In the genomic region with DNA sequence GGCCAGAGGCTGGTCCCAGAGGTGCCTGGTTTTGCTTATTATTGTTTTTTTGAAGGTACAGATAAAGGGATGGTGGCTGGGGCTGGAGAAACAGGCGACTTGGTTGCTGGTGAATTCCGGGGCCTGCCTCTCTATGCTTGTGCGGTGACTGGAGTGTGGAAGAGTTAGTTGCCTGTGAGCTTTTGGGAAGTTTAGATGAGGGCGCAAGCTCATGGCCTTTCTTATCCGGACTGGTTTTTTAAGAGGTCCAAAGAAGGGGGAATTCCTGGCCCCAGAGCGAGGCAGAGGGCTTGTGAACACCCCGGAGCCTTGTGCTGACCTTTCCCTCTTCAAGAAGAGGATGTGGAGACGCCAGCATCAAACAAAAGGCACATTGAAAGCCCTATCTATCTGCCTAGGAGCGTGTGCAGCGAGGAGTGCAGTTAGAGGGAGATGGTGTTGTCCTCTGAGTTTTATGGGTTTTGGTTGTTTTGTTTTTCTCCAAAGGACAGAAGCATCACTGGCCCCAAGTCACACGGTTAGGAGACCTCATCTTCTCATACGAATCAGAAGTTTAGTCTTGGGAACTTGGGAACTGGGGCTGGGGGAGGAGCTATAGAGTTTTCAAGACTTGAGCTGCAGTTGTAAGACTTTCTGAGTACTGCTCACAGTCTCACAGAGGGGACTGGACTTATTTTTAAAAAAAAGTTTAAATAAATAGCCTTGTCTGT, we compare ENCODE assay signal across 8 mouse cellular contexts. TPM values are rescaled to one million over a fixed set of nuclear protein-coding genes. Genes with fewer than 3 reads are reported as not detected.
DNase-seq lines count a peak whose midpoint lies in the region; ATAC-seq and TF ChIP-seq lines count a peak whose summit lies in the region.

No protein-coding gene starts in this region.

- no peak for TF ChIP-seq CTCF in MEL (IDR thresholded peaks at IDR 0.05 in 2 of 3, conservative IDR thresholded peaks at IDR 0.05 in 1 of 3; ENCODE audit: control insufficient read depth in 1 of 3, insufficient read depth in 1 of 3, low read depth in 2 of 3, low read length in 3 of 3, poor library complexity in 1 of 3, severe bottlenecking in 1 of 3)
- TF ChIP-seq CTCF in liver, embryonic 14.5 days (IDR thresholded peaks at IDR 0.05; ENCODE audit: low read depth), result no peak

- peak overlapping the region; percentile 83 for H3K4me2 ChIP-seq in heart, embryonic 14.5 days (ENCODE audit: low read length)
- H3K4me2 ChIP-seq in heart, embryonic 15.5 days, result peak overlapping the region; percentile 92
- peak overlapping the region; percentile 87 for H3K4me2 ChIP-seq in liver, embryonic 14.5 days (ENCODE audit: low read depth)

- no peaks in the 10 kb centered on the region for H3K9me3 ChIP-seq in heart, embryonic 14.5 days (ENCODE audit: control insufficient read depth, low read length)
- no peaks in the 10 kb centered on the region for H3K9me3 ChIP-seq in MEL (replicated peaks; ENCODE audit: insufficient read depth, low read length)
- no peaks in the 10 kb centered on the region for H3K9me3 ChIP-seq in heart, embryonic 15.5 days (replicated peaks)
- H3K9me3 ChIP-seq in liver, embryonic 14.5 days (ENCODE audit: control insufficient read depth, low read length), result no peaks in the 10 kb centered on the region

- ATAC-seq in heart, embryonic 14.5 days (ENCODE audit: insufficient number of reproducible peaks, insufficient read depth, low FRiP score, low read depth), result no peak
- ATAC-seq in heart, embryonic 15.5 days (replicated peaks; ENCODE audit: insufficient number of reproducible peaks, insufficient read depth, low FRiP score, low read depth), result no peak
- ATAC-seq in liver, embryonic 14.5 days (ENCODE audit: insufficient read depth), result no peak
- no peak for ATAC-seq in activated CD4-positive, CD25-positive, alpha-beta regulatory T cell, adult 4 months

- peaks cover 44 to 63% of the 10 kb centered on the region in 2 experiments for H3K4me1 ChIP-seq in heart, embryonic 14.5 days (ENCODE audit: control insufficient read depth in 2 of 2, insufficient read depth in 2 of 2, low read length in 2 of 2)
- peaks cover 2 to 27% of the 10 kb centered on the region in 2 experiments; a peak in 3 of 4 replicates for H3K4me1 ChIP-seq in MEL (ENCODE audit: control insufficient read depth in 1 of 2, insufficient read depth in 2 of 2, low read length in 2 of 2)
- peaks cover 62% of the 10 kb centered on the region for H3K4me1 ChIP-seq in heart, embryonic 15.5 days (replicated peaks)
- peaks cover 0 to 49% of the 10 kb centered on the region in 2 experiments for H3K4me1 ChIP-seq in liver, embryonic 14.5 days (replicated peaks; ENCODE audit: control insufficient read depth in 2 of 2, insufficient read depth in 2 of 2, low read length in 1 of 2)

- no peak for DNase-seq in heart, postnatal 14 days
- no peak for DNase-seq in MEL (ENCODE audit: low read depth, low spot score)
- DNase-seq in liver, embryonic 14.5 days (ENCODE audit: low read depth in 3 of 3, low spot score in 3 of 3), result no peak
- DNase-seq in frontal cortex, postnatal 14 days (ENCODE audit: low spot score in 2 of 2), result no peak
- DNase-seq in cerebellum, postnatal 10 days, result no peak

- WGBS in heart, embryonic 14.5 days, result 7% methylated on average over 12 of the region's 12 CpGs
- 8% methylated on average over 12 of the region's 12 CpGs for WGBS in heart, embryonic 15.5 days
- WGBS in liver, embryonic 14.5 days (ENCODE audit: insufficient replicate concordance), result 22% methylated on average over 12 of the region's 12 CpGs

- peak overlapping the region; percentile 64 to 93 for H3K4me3 ChIP-seq in heart, embryonic 14.5 days (ENCODE audit: control insufficient read depth in 1 of 2, insufficient read depth in 1 of 2, low read depth in 1 of 2, low read length in 2 of 2)
- H3K4me3 ChIP-seq in MEL (ENCODE audit: control insufficient read depth in 1 of 2, insufficient read depth in 1 of 2, low read depth in 2 of 2, low read length in 2 of 2), result no peak overlapping the region; a peak in 1 of 4 replicates
- peak overlapping the region; percentile 80 for H3K4me3 ChIP-seq in heart, embryonic 15.5 days
- H3K4me3 ChIP-seq in liver, embryonic 14.5 days (ENCODE audit: insufficient read depth in 1 of 2, low read depth in 2 of 2, low read length in 2 of 2), result peak overlapping the region in 1 of 2 experiments; percentile 80; a peak in 3 of 4 replicates

- TF ChIP-seq POLR2A in MEL (IDR thresholded peaks at IDR 0.05; ENCODE audit: control insufficient read depth in 1 of 2, insufficient read depth in 1 of 2, low read depth in 1 of 2, low read length in 2 of 2, poor library complexity in 1 of 2), result no peak

- TF ChIP-seq EP300 in MEL (IDR thresholded peaks at IDR 0.05; ENCODE audit: low read depth in 1 of 2, low read length in 2 of 2), result no peak
- TF ChIP-seq EP300 in liver, embryonic 14.5 days (IDR thresholded peaks at IDR 0.05; ENCODE audit: low read depth), result no peak

- H3K79me2 ChIP-seq in MEL (ENCODE audit: control insufficient read depth, insufficient read depth, low read length, poor library complexity), result peaks cover 37% of the 10 kb centered on the region

- H3K27me3 ChIP-seq in heart, embryonic 14.5 days (ENCODE audit: control insufficient read depth, insufficient read depth, low read length), result no peaks in the 10 kb centered on the region
- H3K27me3 ChIP-seq in MEL (ENCODE audit: control insufficient read depth in 1 of 2, insufficient read depth in 2 of 2, low read length in 2 of 2), result no peaks in the 10 kb centered on the region
- no peaks in the 10 kb centered on the region for H3K27me3 ChIP-seq in heart, embryonic 15.5 days
- H3K27me3 ChIP-seq in liver, embryonic 14.5 days (ENCODE audit: control insufficient read depth, insufficient read depth, low read length), result peaks cover 39% of the 10 kb centered on the region

- no peaks in the 10 kb centered on the region for H3K36me3 ChIP-seq in heart, embryonic 14.5 days (ENCODE audit: control insufficient read depth, insufficient read depth, low read length)
- peaks cover 0 to 14% of the 10 kb centered on the region in 2 experiments; a peak in 2 of 4 replicates for H3K36me3 ChIP-seq in MEL (ENCODE audit: control insufficient read depth in 1 of 2, insufficient read depth in 2 of 2, low read length in 2 of 2)
- H3K36me3 ChIP-seq in heart, embryonic 15.5 days, result no peaks in the 10 kb centered on the region
- no peaks in the 10 kb centered on the region for H3K36me3 ChIP-seq in liver, embryonic 14.5 days (replicated peaks; ENCODE audit: control insufficient read depth, insufficient read depth, low read depth)

- no peak for TF ChIP-seq RAD21 in MEL (IDR thresholded peaks at IDR 0.05; ENCODE audit: low read depth, low read length)

- H3K9ac ChIP-seq in heart, embryonic 14.5 days (ENCODE audit: low read length), result peak overlapping the region; percentile 99
- H3K9ac ChIP-seq in MEL (ENCODE audit: control insufficient read depth, low read depth, low read length, poor library complexity, severe bottlenecking), result peak overlapping the region; percentile 82
- peak overlapping the region; percentile 93 for H3K9ac ChIP-seq in heart, embryonic 15.5 days
- H3K9ac ChIP-seq in liver, embryonic 14.5 days (replicated peaks), result no peak overlapping the region

- intact Hi-C loops in heart, postnatal 14 days (cut with DNase I), result loop anchor here (2.0 kb wide), 1 partner anchor 61 kb away; no protein-coding TSS in a partner anchor

- peak overlapping the region; percentile 96 to 100 for H3K27ac ChIP-seq in heart, embryonic 14.5 days (replicated peaks in 1 of 2; ENCODE audit: control insufficient read depth in 1 of 2, insufficient read depth in 1 of 2, low read depth in 2 of 2, low read length in 2 of 2)
- 0 out of 2 replicates have a peak overlapping the region, but pooled peaks have one; percentile 13 for H3K27ac ChIP-seq in MEL (ENCODE audit: control insufficient read depth, low read depth, low read length)
- peak overlapping the region; percentile 100 for H3K27ac ChIP-seq in heart, embryonic 15.5 days
- H3K27ac ChIP-seq in liver, embryonic 14.5 days, result no peak overlapping the region

TF ChIP-seq in MEL, 35 proteins besides CTCF, POLR2A, EP300 and RAD21:
- no peak for TF ChIP-seq POLR2AphosphoS2 (IDR thresholded peaks at IDR 0.05; ENCODE audit: low read length)
- TF ChIP-seq ZMIZ1 (IDR thresholded peaks at IDR 0.05; ENCODE audit: low read depth, low read length), result no peak
- TF ChIP-seq MAZ (IDR thresholded peaks at IDR 0.05; ENCODE audit: low read depth, low read length), result 0 out of 2 replicates have a peak, but pooled peaks have one; percentile 11
- TF ChIP-seq NELFE (IDR thresholded peaks at IDR 0.05; ENCODE audit: low read depth, low read length), result no peak
- no peak for TF ChIP-seq BHLHE40 (IDR thresholded peaks at IDR 0.05; ENCODE audit: borderline replicate concordance, low read depth, low read length)
- no peak for TF ChIP-seq MAFK (IDR thresholded peaks at IDR 0.05; ENCODE audit: borderline replicate concordance, low read depth, low read length)
- TF ChIP-seq ZKSCAN1 (IDR thresholded peaks at IDR 0.05; ENCODE audit: low read depth, low read length), result no peak

RNA-seq across cellular contexts. Expression of gene Zmiz1, which starts 2.8 kb away (rescaled TPM):
- 27.7 and 31.3 TPM in 2 replicates for polyA plus RNA-seq in heart, embryonic 14.5 days (2014; fragmentation: Nextera tagmentation; extraction: Ambion mirVana)
- total RNA-seq in heart, postnatal 14 days (2021), result 10 to 100 TPM; 53.9 to 59.4 TPM
- total RNA-seq in MEL (2012; rRNA removed), result 2.7 and 3.7 TPM in 2 replicates
- 10 to 100 TPM in 1 of 2 experiments, not detected in 1; 19.9 TPM for polyA plus RNA-seq in MEL (2012; ENCODE audit: insufficient read depth in 1 of 2, insufficient read length in 2 of 2, low read depth in 1 of 2, low replicate concordance in 2 of 2, missing spikeins in 1 of 2)
- polyA plus RNA-seq in heart, embryonic 15.5 days (2015; fragmentation: Nextera tagmentation; extraction: Ambion mirVana), result 22.1 and 26.2 TPM in 2 replicates
- 3.4 and 3.6 TPM in 2 replicates for polyA plus RNA-seq in liver, embryonic 14.5 days (2012; rRNA removed)
- polyA plus RNA-seq in liver, embryonic 14.5 days (2014; fragmentation: Nextera tagmentation; extraction: Ambion mirVana), result 4.0 and 4.6 TPM in 2 replicates
- polyA plus RNA-seq in activated CD4-positive, CD25-positive, alpha-beta regulatory T cell, adult 4 months (2017; shearing (Covaris generic)), result 10 to 100 TPM; 23.8 to 27.9 TPM

Comparison
In these comparisons a context has a peak if more than half of its experiments do, and no peak if none do; other contexts are left out.
1. H3K4me3 ChIP-seq: peak in heart, embryonic 14.5 days (2 of 2) and heart, embryonic 15.5 days (single experiment); none in MEL (0 of 2).
2. Peak in every context shown above with its lines, with median percentiles within 50 percentile points of each other: H3K4me2 ChIP-seq.